Mouse (Mus musculus) adrenal gland, postnatal 4 days (tissue): ENCODE measurements at regions not wholly inside any gene's neighbourhood (a gene's known extent, or its start where the extent isn't known, plus 50 kb on each side); places are given as distances from the start of the nearest gene placed in this dataset. TPM values are rescaled to one million over a fixed set of nuclear protein-coding genes. Genes with fewer than 3 reads are reported as not detected.

Source experiments
- microRNA-seq: library from miRNA; unstranded; fragments of <30 nt; microRNA quantifications from one replicate; pipeline ENCODE4 v1.2.0, GENCODE M21; 2021

Small RNAs in the stretch of these regions (microRNA-seq; reads per million reads assigned to microRNA genes)
- gene Gm22406, result not detected
- not detected for gene Mir6390
